Mouse (Mus musculus) E14TG2a.4 (cell line): ENCODE data around the gene Epn2.

Source experiments
- CTCF ChIP-seq: conservative IDR thresholded peaks from 2 replicates; pipeline ENCODE4 v1.5.1; 2014; ENCODE audit warnings: low read length
- NANOG ChIP-seq: IDR thresholded peaks from 2 replicates; pipeline ENCODE4 v1.6.1; 2014; ENCODE audit warnings: borderline replicate concordance, low read length, mixed read lengths
- POU5F1 ChIP-seq: IDR thresholded peaks from 2 replicates; pipeline ENCODE4 v1.6.1; 2014; ENCODE audit warnings: low read length, borderline replicate concordance

DNA sequence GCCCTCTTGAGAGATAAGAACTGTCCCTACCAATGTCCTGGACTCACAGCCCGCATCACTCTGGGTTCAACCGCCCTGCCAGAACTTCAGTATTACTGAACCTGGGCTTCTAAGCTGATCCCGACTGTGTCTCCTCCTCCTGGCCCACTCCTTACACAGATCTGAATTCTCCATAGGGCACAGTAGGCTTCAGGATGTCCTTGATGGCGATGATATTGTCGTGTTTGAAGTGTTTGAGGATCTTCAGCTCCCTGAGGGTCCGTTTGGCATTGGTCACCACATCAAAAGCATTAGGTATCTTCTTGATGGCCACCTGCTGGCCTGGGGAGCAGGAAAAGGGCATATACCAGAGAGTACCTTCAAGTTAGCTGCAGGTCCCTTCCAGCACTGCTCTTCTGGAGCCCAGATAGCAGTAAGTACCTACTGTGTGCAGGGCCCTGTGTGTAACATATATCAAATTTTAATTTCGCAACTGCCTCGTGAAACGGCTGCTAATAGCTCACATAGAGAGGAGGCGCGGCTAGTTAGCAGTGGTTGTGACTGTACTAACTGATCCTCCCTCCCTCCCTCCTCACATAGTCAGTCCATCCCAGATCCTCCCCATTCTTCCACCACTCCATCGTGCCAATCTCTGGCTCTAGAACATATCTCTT lies 86.6 kb downstream of the Epn2 start:
- no peak for TF ChIP-seq CTCF
- no peak for TF ChIP-seq POU5F1
- TF ChIP-seq NANOG: no peak
